Mouse (Mus musculus): ENCODE measurements around the gene Igfbp2.

GRCm38 (mm10) chr1:72856209-72856909, 32.1 kb downstream of the Igfbp2 start:
- no peak for TF ChIP-seq GATA1 (IDR thresholded peaks at IDR 0.05; ENCODE audit: low read length)
- TF ChIP-seq TAL1 (IDR thresholded peaks at IDR 0.05; ENCODE audit: low read length), result no peak

Measured in erythroblast, embryonic 14.5 days (primary cell).